Mouse (Mus musculus) hematopoietic stem cell, adult 5-6 weeks (primary cell): ENCODE results near the gene Itgb5. TPM values are rescaled to one million over a fixed set of nuclear protein-coding genes. Genes with fewer than 3 reads are reported as not detected.
A peak's percentile ranks its signal among the peaks of the same experiment; 100 is the strongest.

Source experiments
- ATAC-seq, 2 experiments: fragments of 125-278 bp in 1 of 2; replicated peaks in 1 of 2; 2 replicates each; pipeline ENCODE4 v1.8.0; 2016 to 2017; ENCODE audit warnings: inconsistent platforms in 2 of 2, mild to moderate bottlenecking in 2 of 2, moderate number of reproducible peaks in 2 of 2, low read depth in 1 of 2, moderate TSS enrichment in 1 of 2; ENCODE audit not compliant: low FRiP score in 2 of 2, poor library complexity in 2 of 2, severe bottlenecking in 2 of 2, insufficient read depth in 1 of 2, low TSS enrichment in 1 of 2
- total RNA-seq: library from RNA; stranded (forward); fragments of 172-1452, 232-1000 nt; gene quantifications from 2 replicates; pipeline ENCODE4 v1.2.3, GENCODE M21; 2017

Itgb5 gene
- total RNA-seq, 1 experiment from 2014 or later, result 19.9 TPM

DNA sequence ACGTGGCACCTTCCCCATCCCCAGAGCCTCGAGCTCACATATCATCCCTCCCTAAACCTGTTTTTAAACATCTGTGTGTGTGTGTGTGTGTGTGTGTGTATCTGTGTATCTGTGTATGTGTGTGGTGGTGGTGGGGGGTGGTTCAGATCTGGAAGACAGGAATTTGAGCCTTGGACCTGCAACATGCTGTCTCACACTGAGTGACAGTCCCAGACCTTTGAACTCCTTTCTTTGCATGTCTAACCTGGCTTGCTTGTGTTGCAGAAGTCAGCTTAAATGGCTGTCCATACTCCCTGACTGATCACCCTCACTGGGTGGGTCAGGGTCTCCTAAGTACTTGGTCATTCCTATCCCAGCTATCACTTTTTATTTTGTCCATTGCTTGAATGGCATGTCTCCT lies 58.5 kb downstream of the Itgb5 start:
- ATAC-seq, result no peak

DNA sequence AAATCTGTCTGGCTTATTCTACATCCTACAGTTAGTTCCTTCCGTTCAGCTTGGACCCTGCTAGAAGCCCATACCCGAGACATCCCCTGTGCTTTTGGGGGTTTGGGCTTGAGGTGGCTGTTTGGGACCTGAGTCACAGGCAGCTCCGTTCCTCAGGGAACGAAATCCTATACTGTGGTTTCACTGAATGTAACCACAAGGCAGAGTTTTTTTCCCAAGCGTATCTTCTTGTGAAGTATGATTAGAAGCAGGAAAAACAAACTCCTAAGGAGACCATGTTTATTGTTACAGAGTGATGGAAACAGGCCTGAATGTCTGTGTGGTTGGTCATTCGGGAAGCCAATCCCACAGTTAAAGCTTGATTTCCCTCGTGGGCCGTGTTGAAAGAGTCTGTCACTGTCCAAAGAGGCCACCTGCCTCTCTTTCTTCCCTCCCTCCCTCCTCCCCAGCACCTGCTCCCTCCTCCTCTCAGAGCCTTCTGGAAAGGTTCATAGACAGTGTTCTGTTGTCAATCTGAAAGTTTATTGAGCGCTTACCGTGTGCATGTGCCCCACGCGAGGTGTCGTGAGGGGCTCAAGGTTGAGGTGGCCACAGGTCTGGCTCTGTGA lies 59.6 kb downstream of the Itgb5 start:
- ATAC-seq, result no peak

DNA sequence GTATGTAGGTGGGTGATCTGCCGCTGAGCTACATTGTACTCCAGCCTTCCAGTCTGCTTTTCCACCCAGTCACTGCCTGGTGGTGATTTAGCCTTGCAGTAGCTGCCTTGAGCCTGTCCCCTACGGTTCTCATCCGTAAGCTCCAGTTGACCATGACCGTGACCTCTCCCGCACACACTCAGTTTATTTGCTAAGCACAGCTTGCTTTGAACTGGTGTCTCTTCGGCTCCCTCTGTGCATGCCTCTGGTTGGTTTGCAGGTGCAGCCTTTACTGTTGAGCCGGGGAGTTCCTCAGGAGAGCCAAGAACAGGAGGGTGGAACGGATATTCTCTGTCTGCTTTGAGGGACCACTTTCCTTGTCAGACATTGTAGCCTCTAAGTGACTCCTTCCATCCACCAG lies 61.6 kb downstream of the Itgb5 start:
- ATAC-seq, result no peak

DNA sequence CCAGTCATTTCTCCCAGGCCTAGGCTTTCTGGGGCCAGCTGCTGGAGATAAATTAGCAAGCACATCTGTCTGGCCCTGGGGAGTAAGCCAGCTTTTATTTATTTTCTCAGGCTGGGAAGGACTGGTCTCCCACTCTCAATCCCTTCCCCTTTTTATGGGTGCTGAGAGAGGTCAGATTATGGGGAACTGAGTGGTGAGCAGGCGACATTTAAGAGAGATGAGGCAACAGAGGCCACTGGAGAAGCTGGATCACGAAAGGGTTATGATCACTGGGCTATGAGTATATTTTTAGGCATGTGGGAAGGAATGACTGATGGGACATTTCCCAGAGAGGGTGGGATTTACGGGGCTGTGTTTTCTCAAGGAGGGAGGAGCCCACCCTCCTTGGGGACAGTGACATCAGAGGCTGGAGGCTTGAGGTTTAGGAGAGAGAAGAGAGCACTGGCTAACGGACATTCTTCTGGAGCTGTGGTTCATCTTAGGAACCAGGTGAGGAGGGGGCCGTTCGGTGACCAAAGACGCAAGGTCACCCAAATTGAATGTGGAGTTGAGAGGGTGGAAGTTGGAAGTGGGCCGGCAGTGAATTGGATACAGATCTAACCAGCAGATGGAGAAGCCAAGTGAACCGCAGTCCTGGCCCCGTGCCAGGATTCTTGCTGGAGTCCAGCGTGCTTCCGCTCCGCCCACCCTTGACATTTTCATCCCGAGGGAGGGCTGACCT lies 62.3 kb downstream of the Itgb5 start:
- ATAC-seq, result peak; percentile 29 to 77

DNA sequence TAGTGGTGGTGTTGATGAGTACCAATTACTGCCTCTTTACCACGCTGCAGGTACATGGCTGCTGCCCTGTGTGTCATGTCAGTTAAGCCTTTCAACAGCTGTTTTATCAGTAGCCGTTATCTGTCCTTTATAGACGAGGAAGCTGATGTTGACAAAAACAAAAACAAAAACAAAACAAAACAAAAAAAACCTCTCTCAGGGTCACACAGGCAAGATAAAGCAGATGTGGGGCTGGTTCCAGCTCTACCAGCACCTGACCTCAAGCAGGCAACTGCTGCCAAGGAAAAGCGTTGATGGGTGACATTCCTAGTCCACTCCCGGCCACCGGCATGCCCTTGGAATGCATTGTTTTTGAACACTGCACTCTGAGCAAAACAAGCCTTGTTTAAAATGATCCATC lies 63.1 kb downstream of the Itgb5 start:
- no peak for ATAC-seq

DNA sequence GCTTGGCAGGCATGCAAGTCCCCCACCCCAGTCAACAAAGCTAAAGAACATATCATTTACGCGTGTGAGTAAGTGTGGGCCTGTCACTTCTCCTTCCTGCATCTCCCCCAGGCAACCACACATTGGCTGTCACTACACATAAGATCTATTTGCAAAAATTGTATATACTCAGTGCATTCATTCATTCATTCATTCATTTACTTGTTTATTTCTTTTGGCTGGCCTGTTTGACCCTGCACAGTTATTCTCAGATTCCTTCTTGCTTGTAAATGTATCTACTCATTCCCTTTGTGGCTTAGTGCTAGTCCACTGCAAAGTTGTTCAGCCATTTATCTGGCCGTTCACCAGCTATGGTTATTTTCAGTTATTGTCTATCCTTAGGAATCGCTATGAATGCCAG lies 64.3 kb downstream of the Itgb5 start:
- ATAC-seq, result no peak

DNA sequence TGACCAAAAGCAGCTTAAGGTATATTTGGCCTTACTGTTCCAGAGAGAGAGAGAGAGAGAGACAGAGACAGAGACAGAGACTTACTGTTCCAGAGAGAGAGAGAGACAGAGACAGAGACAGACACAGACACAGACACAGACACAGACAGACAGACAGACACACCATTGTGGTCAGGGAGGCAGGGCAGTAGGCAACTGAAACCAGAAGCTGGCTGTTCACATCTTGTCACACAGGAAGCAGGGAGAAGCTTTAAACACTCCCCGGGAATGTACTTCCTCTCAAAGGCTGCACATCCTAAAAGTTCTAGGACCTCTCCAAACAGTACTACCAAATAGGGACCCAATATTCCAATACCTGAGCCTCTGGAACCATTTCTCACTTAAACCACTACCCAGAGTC lies 65.0 kb downstream of the Itgb5 start:
- ATAC-seq, result no peak

DNA sequence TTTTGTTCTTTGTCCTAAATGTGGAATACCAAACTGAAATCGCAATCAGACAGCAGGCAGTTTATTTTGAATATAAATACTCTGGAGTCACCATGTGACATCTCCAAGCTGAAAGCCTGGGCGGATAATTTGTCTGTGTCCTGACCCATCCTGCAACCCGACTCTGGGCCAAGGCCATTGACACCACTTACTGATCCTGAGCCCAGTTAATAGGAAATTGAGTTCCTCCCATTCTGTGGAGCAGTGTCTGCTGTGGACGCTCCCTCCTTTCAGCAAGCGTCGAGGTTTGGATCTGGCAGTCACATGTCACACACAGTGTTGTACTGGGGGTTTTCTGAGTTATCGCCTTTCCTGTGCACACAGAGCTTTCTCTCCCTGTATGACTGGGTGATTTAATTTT lies 66.2 kb downstream of the Itgb5 start:
- ATAC-seq, result no peak

DNA sequence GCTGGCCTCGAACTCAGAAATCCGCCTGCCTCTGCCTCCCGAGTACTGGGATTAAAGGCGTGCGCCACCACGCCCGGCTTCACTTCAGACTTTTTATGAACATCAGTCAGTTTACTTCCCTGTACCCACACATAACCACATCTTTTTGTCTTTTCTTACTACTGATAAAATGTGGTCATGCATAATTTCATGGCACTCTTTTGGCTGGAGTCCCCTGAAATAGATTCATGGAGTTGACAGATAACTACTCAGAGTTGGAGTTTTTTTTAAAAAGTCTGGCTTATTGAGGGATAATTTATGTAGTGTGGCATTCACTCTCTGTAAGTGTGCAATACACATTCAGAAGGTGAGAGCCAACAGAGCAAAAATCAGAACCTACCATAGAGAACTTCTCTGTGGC lies 67.3 kb downstream of the Itgb5 start:
- no peak for ATAC-seq

DNA sequence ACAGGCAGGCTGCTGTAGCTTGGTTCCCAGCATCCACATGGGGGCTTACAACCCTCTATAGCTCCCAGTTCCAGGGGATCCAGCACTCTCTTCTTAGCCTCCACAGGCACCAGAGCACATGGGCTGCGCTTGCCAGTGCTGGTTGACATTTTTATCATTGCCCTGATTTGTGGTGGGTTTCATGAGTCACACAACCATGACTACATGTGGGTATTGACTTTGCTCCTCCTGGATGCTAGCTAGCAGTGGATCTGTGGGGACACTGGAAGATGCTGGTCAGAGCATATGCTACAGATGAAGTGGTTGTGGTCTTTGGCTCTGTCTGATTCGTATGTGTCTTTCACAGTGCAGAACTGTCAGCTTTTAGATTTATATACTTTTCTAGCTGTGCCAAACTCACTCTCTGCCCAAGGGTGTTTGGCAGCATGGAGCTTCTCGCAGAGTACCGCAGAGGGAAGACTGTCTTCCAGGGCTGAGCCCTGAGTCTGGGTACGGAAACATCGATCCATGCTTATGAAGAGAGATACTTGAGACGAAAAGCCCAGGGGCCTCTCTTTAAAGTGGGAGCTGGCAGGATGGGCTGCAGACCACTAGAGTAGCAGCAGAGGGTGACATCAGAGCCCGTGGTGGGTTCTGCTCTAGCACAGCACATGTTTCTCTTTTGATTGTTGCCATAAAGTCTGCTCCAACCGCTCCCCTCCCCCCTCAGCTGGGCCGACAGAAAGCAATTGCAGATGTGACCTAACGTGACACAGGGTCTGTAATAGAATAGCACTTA lies 74.4 kb downstream of the Itgb5 start:
- no peak for ATAC-seq

DNA sequence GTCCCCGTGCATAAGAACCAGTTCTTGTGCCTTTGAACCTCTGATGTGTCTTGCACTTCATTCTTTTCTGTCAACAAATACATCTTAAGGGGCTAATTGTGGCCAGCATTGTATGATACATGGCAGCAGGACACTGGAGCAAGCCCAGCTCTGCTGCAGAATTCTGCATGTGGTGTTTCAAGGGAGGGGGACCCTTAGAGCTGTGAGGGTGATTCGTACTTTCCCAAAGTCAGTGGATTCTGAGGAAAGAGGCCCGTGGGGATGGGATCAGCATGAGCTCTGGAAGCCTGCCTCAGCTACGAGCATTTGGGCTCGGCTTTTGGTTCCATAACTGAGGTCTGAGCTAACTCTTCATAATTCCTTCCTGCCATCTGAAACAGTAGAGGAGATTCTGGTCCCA lies 75.1 kb downstream of the Itgb5 start:
- no peak for ATAC-seq

DNA sequence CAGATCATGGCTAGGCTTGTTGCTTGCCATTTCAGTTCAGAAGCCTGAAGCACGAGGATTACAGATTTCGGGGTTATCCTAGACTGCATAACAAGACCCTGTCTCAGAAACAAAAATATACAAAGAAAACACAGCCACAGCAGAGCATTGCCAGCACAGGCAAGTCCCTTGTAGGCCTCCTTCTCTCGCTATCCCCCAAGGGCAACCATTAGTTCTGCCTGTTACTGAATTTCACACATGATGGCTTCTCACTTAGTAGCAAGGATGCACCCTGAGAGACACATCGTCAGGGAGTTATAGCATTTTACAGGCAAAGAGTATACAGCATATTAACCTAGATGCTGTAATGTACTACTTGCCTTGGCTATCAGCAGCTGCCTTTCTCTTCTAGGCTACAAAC lies 78.8 kb downstream of the Itgb5 start:
- ATAC-seq, result no peak

DNA sequence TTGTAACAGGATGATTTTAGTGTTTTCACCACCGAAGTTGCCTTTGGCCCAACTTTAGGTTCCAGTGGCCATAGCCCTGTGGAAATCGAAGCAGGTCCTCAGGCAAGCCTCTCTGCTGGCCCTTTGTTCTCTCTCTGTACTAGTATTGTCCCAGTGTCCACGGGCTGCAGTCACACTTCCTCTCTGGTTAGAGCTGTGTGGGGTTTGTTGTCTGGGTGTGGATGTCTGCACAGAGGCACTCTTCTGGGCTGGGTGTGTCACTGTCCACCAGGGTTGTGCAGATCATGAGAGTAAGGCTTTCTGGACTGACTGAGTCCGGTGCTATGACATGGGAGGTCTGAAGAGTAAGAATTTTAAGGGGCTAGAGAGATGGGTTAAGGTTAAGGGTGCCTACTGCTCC lies 85.5 kb downstream of the Itgb5 start:
- ATAC-seq, result no peak

DNA sequence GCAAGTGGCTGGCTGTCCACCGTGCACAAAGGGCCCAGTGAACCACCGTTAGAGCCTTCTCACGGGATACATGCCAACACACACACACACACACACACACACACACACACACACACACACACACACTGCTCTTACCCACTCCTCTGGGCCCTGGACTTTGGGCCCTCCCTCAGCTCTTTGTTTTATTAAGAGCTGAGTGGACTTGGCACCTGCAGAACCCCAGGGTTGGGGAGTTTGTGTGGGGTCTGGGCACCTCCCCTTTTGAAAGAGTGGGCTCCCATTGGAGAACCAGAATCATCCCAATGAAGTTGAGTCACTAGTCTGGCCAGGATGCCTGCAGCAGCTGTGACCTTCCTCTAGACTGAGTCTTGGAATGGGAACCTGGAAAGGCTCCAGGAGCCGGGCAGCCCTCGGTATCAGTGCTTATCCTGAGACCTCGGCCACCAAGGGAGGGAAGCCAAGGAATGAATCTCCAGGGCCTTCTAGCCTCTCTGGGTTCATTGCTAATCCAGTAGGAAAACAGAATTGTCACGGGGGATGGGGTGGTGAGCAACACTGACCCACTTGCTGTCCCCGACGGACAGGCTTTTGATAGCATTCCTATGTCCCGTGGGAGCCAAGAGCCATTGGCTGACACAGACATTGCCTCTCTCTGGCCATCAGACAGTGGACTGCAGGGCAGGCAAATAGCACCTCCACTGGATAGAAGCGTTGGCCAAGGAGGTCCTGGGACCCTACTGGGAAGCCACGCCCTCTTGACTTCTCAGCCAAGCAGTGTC lies 87.2 kb downstream of the Itgb5 start:
- ATAC-seq, result no peak

DNA sequence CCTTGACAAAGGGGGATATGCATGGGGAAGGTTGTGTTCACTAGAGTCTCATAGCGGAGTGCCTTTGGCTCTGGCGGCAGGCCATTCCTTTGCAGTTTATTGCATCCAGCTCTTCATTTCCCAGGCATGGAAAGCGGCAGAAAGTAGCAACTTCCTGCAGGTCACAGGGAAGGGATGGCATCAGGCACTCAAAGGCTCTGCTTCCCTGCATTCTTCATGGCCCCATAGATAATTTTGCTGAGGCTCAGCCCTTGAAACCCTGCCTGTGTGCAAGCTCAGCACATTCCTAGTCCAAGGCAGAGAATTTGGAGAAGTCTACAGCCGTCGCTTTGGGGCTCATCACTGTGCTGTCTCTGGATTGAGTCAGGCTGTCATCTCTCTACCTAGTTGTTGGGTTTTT lies 87.9 kb downstream of the Itgb5 start:
- no peak for ATAC-seq

DNA sequence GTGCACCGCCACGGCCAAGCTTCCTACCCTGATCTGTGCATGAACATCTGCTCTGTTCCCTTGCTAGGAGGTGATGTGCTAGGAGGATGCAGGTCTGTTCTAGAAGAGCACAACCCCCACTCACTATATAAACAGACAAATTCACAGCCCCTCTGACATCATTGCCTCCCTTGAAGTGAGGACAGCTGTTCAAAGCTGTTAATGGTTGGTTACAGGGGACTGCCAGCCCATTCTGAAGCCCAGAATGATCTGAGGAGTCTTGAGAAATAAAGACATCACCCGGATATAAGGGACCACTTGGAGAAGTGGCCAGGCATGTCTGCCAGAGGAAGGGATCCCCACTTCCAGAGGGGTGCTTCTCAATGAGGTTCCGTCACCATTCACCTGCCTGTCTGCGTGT lies 88.5 kb downstream of the Itgb5 start:
- no peak for ATAC-seq

DNA sequence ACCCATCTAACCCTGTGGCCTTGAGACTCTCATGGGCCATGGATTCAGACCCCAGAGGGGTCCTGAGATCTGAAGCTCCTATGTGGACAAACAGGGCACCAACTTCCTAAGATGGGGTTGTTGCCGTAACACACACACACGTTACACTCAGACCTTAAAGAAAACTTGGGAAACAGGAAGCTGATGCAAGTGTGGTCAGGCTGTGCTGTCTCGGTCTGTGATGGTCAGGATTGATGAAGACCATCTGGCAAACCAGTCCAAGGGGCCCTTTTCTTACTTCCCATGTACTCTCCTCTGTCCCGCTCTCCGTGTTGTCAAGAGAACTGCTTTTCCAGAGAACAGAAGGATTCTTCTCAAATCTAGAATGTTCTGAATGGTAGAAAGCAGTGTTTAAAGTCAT lies 92.0 kb downstream of the Itgb5 start:
- peak; percentile 16 to 30; a peak in 1 of 4 replicates for ATAC-seq
